In genomic region chr1:131820887-131821328, GRCm38 (mm10) we compare ENCODE assay signal across 1 mouse cellular context.
TF ChIP-seq lines count a peak whose summit lies in the region.

No protein-coding gene starts in this region.

TF ChIP-seq in CH12.LX, 34 proteins besides CTCF, POLR2A, EP300 and RAD21:
- TF ChIP-seq PAX5 (IDR thresholded peaks at IDR 0.05; ENCODE audit: low read length) = no peak
- TF ChIP-seq JUN (IDR thresholded peaks at IDR 0.05; ENCODE audit: insufficient read depth, low read depth, low read length) = peak; percentile 32; the same call in 1 of the 2 replicates
- TF ChIP-seq MAX (IDR thresholded peaks at IDR 0.05; ENCODE audit: low read length) = no peak
- TF ChIP-seq TBP (conservative IDR thresholded peaks at IDR 0.05; ENCODE audit: low read depth, low read length) = 0 out of 2 replicates have a peak, but pooled peaks have one; percentile 21
- 0 out of 2 replicates have a peak, but pooled peaks have one; percentile 31 for TF ChIP-seq TCF12 (IDR thresholded peaks at IDR 0.05; ENCODE audit: low read depth, low read length)
- TF ChIP-seq IRF4 (IDR thresholded peaks at IDR 0.05; ENCODE audit: low read depth, low read length) = peak; percentile 43; the same call in 1 of the 2 replicates
- 0 out of 2 replicates have a peak, but pooled peaks have one; percentile 6 for TF ChIP-seq MYC (IDR thresholded peaks at IDR 0.05; ENCODE audit: low read depth, low read length)
- TF ChIP-seq ZNF384 (IDR thresholded peaks at IDR 0.05; ENCODE audit: low read depth, low read length) = peak; percentile 76
- peak; percentile 92 for TF ChIP-seq MXI1 (IDR thresholded peaks at IDR 0.05; ENCODE audit: low read depth, low read length)
- peak; percentile 54; the same call in 1 of the 2 replicates for TF ChIP-seq ETS1 (conservative IDR thresholded peaks at IDR 0.05; ENCODE audit: low read depth, low read length)
- TF ChIP-seq JUND (conservative IDR thresholded peaks at IDR 0.05; ENCODE audit: low read depth, low read length) = no peak; the same call in 1 of the 2 replicates
- TF ChIP-seq ZKSCAN1 (IDR thresholded peaks at IDR 0.05; ENCODE audit: borderline replicate concordance, low read depth, low read length) = no peak
